Mouse (Mus musculus): Measurements from ENCODE around the gene Sh2b1. TPM values are rescaled to one million over a fixed set of nuclear protein-coding genes. Genes with fewer than 3 reads are reported as not detected.

Sh2b1 gene
- polyA plus RNA-seq, 1 experiment from 2014 or later = 42.2 TPM

- WGBS = 28% methylated on average over 7 of the region's 7 CpGs
- Histone ChIP-seq H3K4me2 (replicated peaks; ENCODE audit: low read depth, low read length) (no peak overlapping the region), H3K9ac (replicated peaks; ENCODE audit: low read depth, low read length) (no peak overlapping the region), H3K27ac (ENCODE audit: low read length) (peak overlapping the region; percentile 21; the same call in 1 of the 2 replicates), H3K9me3 (ENCODE audit: control insufficient read depth, low read depth, low read length) (no peaks in the 10 kb centered on the region), H3K4me3 (ENCODE audit: low read depth, low read length) (no peak overlapping the region), H3K27me3 (ENCODE audit: control insufficient read depth, insufficient read depth, low read length) (no peaks in the 10 kb centered on the region), H3K36me3 (ENCODE audit: control insufficient read depth, insufficient read depth, low read length) (peaks cover 29% of the 10 kb centered on the region), H3K4me1 (ENCODE audit: control insufficient read depth, insufficient read depth, low read length) (0 out of 2 replicates have a peak, but pooled peaks cover 10% of the 10 kb centered on the region)
- ATAC-seq (ENCODE audit: insufficient number of reproducible peaks, insufficient read depth, low FRiP score, low read depth) = no peak
These were observed 9.8 kb downstream of the Sh2b1 start for GRCm38 (mm10) chr7:126465246-126466030.

- peak overlapping the region; percentile 21; the same call in 1 of the 2 replicates for H3K27ac ChIP-seq (ENCODE audit: low read length)
- peaks cover 29% of the 10 kb centered on the region for H3K36me3 ChIP-seq (ENCODE audit: control insufficient read depth, insufficient read depth, low read length)
- no peak overlapping the region for H3K4me2 ChIP-seq (replicated peaks; ENCODE audit: low read depth, low read length)
- H3K4me3 ChIP-seq (ENCODE audit: low read depth, low read length) = no peak overlapping the region
- H3K4me1 ChIP-seq (ENCODE audit: control insufficient read depth, insufficient read depth, low read length) = 0 out of 2 replicates have a peak, but pooled peaks cover 10% of the 10 kb centered on the region
- no peaks in the 10 kb centered on the region for H3K27me3 ChIP-seq (ENCODE audit: control insufficient read depth, insufficient read depth, low read length)
- no peak for ATAC-seq (ENCODE audit: insufficient number of reproducible peaks, insufficient read depth, low FRiP score, low read depth)
- no peaks in the 10 kb centered on the region for H3K9me3 ChIP-seq (ENCODE audit: control insufficient read depth, low read depth, low read length)
- 26% methylated on average over 5 of the region's 5 CpGs for WGBS
- H3K9ac ChIP-seq (replicated peaks; ENCODE audit: low read depth, low read length) = no peak overlapping the region
These were observed 10.4 kb downstream of the Sh2b1 start for GRCm38 (mm10) chr7:126464836-126465235.

- no peak for ATAC-seq (ENCODE audit: insufficient number of reproducible peaks, insufficient read depth, low FRiP score, low read depth)
- no peak overlapping the region for H3K27ac ChIP-seq (ENCODE audit: low read length)
- H3K4me2 ChIP-seq (replicated peaks; ENCODE audit: low read depth, low read length) = no peak overlapping the region
- peaks cover 22% of the 10 kb centered on the region for H3K36me3 ChIP-seq (ENCODE audit: control insufficient read depth, insufficient read depth, low read length)
- no peak overlapping the region for H3K9ac ChIP-seq (replicated peaks; ENCODE audit: low read depth, low read length)
- H3K4me1 ChIP-seq (ENCODE audit: control insufficient read depth, insufficient read depth, low read length) = 0 out of 2 replicates have a peak, but pooled peaks cover 10% of the 10 kb centered on the region
- H3K4me3 ChIP-seq (ENCODE audit: low read depth, low read length) = no peak overlapping the region
- WGBS = 46% methylated on average over 4 of the region's 4 CpGs
- H3K27me3 ChIP-seq (ENCODE audit: control insufficient read depth, insufficient read depth, low read length) = no peaks in the 10 kb centered on the region
- H3K9me3 ChIP-seq (ENCODE audit: control insufficient read depth, low read depth, low read length) = no peaks in the 10 kb centered on the region
These were observed 11.1 kb downstream of the Sh2b1 start for GRCm38 (mm10) chr7:126464121-126464520.

- Histone ChIP-seq H3K9ac (replicated peaks; ENCODE audit: low read depth, low read length) (no peak overlapping the region), H3K9me3 (ENCODE audit: control insufficient read depth, low read depth, low read length) (no peaks in the 10 kb centered on the region), H3K27ac (ENCODE audit: low read length) (no peak overlapping the region), H3K27me3 (ENCODE audit: control insufficient read depth, insufficient read depth, low read length) (no peaks in the 10 kb centered on the region), H3K4me1 (ENCODE audit: control insufficient read depth, insufficient read depth, low read length) (0 out of 2 replicates have a peak, but pooled peaks cover 10% of the 10 kb centered on the region), H3K36me3 (ENCODE audit: control insufficient read depth, insufficient read depth, low read length) (peaks cover 16% of the 10 kb centered on the region), H3K4me3 (ENCODE audit: low read depth, low read length) (no peak overlapping the region), H3K4me2 (replicated peaks; ENCODE audit: low read depth, low read length) (no peak overlapping the region)
- no peak for ATAC-seq (ENCODE audit: insufficient number of reproducible peaks, insufficient read depth, low FRiP score, low read depth)
- WGBS = 53% methylated on average over 4 of the region's 4 CpGs
These were observed 11.7 kb downstream of the Sh2b1 start for GRCm38 (mm10) chr7:126463547-126463946.

GRCm38 (mm10) chr7:126463004-126463403 is 12.2 kb downstream of the Sh2b1 start, which contains the start of gene Atp2a1:
TSS of gene Atp2a1 (minus strand) at chr7:126463108.
- no peak for ATAC-seq (ENCODE audit: insufficient number of reproducible peaks, insufficient read depth, low FRiP score, low read depth)
- Histone ChIP-seq H3K4me1 (ENCODE audit: control insufficient read depth, insufficient read depth, low read length) (0 out of 2 replicates have a peak, but pooled peaks cover 10% of the 10 kb centered on the region), H3K4me2 (replicated peaks; ENCODE audit: low read depth, low read length) (no peak within 1 kb of the TSS), H3K4me3 (ENCODE audit: low read depth, low read length) (no peak within 1 kb of the TSS), H3K27ac (ENCODE audit: low read length) (no peak within 1 kb of the TSS), H3K9ac (replicated peaks; ENCODE audit: low read depth, low read length) (no peak within 1 kb of the TSS), H3K9me3 (ENCODE audit: control insufficient read depth, low read depth, low read length) (no peaks in the 10 kb centered on the region), H3K27me3 (ENCODE audit: control insufficient read depth, insufficient read depth, low read length) (no peaks in the 10 kb centered on the region), H3K36me3 (ENCODE audit: control insufficient read depth, insufficient read depth, low read length) (peaks cover 10% of the 10 kb centered on the region)
- 42% methylated on average over 5 of the region's 5 CpGs for WGBS

- Histone ChIP-seq H3K9me3 (ENCODE audit: control insufficient read depth, low read depth, low read length) (no peaks in the 10 kb centered on the region), H3K4me3 (ENCODE audit: low read depth, low read length) (no peak overlapping the region), H3K36me3 (ENCODE audit: control insufficient read depth, insufficient read depth, low read length) (no peaks in the 10 kb centered on the region), H3K4me1 (ENCODE audit: control insufficient read depth, insufficient read depth, low read length) (0 out of 2 replicates have a peak, but pooled peaks cover 10% of the 10 kb centered on the region), H3K9ac (replicated peaks; ENCODE audit: low read depth, low read length) (no peak overlapping the region), H3K27me3 (ENCODE audit: control insufficient read depth, insufficient read depth, low read length) (no peaks in the 10 kb centered on the region), H3K4me2 (replicated peaks; ENCODE audit: low read depth, low read length) (no peak overlapping the region), H3K27ac (ENCODE audit: low read length) (no peak overlapping the region)
- 54% methylated on average over 3 of the region's 3 CpGs for WGBS
- no peak for ATAC-seq (ENCODE audit: insufficient number of reproducible peaks, insufficient read depth, low FRiP score, low read depth)
These were observed 13.6 kb downstream of the Sh2b1 start for GRCm38 (mm10) chr7:126461626-126462025.

- H3K27ac ChIP-seq (ENCODE audit: low read length) = no peak overlapping the region
- no peak for ATAC-seq (ENCODE audit: insufficient number of reproducible peaks, insufficient read depth, low FRiP score, low read depth)
These were observed 14.4 kb downstream of the Sh2b1 start for GRCm38 (mm10) chr7:126460623-126461399.

GRCm38 (mm10) chr7:126458844-126459618 is 16.2 kb downstream of the Sh2b1 start:
- Histone ChIP-seq H3K4me3 (ENCODE audit: low read depth, low read length) (no peak overlapping the region), H3K27me3 (ENCODE audit: control insufficient read depth, insufficient read depth, low read length) (no peaks in the 10 kb centered on the region), H3K36me3 (ENCODE audit: control insufficient read depth, insufficient read depth, low read length) (no peaks in the 10 kb centered on the region), H3K9ac (replicated peaks; ENCODE audit: low read depth, low read length) (no peak overlapping the region), H3K27ac (ENCODE audit: low read length) (no peak overlapping the region), H3K9me3 (ENCODE audit: control insufficient read depth, low read depth, low read length) (no peaks in the 10 kb centered on the region), H3K4me1 (ENCODE audit: control insufficient read depth, insufficient read depth, low read length) (no peaks in the 10 kb centered on the region), H3K4me2 (replicated peaks; ENCODE audit: low read depth, low read length) (no peak overlapping the region)
- 75% methylated on average over 11 of the region's 11 CpGs for WGBS
- no peak for ATAC-seq (ENCODE audit: insufficient number of reproducible peaks, insufficient read depth, low FRiP score, low read depth)

More at GRCm38 (mm10) chr7:126460623-126461399, 14.4 kb downstream of the Sh2b1 start:
- 44% methylated on average over 10 of the region's 10 CpGs for WGBS
- no peak overlapping the region for H3K9ac ChIP-seq (replicated peaks; ENCODE audit: low read depth, low read length)
- H3K9me3 ChIP-seq (ENCODE audit: control insufficient read depth, low read depth, low read length) = no peaks in the 10 kb centered on the region
- no peaks in the 10 kb centered on the region for H3K27me3 ChIP-seq (ENCODE audit: control insufficient read depth, insufficient read depth, low read length)
- no peaks in the 10 kb centered on the region for H3K36me3 ChIP-seq (ENCODE audit: control insufficient read depth, insufficient read depth, low read length)
- 0 out of 2 replicates have a peak, but pooled peaks cover 10% of the 10 kb centered on the region for H3K4me1 ChIP-seq (ENCODE audit: control insufficient read depth, insufficient read depth, low read length)
- no peak overlapping the region for H3K4me3 ChIP-seq (ENCODE audit: low read depth, low read length)
- H3K4me2 ChIP-seq (replicated peaks; ENCODE audit: low read depth, low read length) = no peak overlapping the region
